Mouse (Mus musculus) heart, postnatal 0 days (tissue): Measurements from ENCODE around the gene Gprc5b. TPM values are rescaled to one million over a fixed set of nuclear protein-coding genes. Genes with fewer than 3 reads are reported as not detected.

Source experiments
- ATAC-seq: fragments of 200-750 bp; cut with Nextera tagmentation; 2 replicates; pipeline ENCODE4 v1.8.0; 2017; ENCODE audit warnings: low read depth, moderate number of reproducible peaks, moderate library complexity; ENCODE audit not compliant: insufficient read depth
- DNase-seq: peaks from one replicate; pipeline ENCODE4 v3.0.0-alpha.2; 2016; ENCODE audit warnings: low spot score
- H3K27ac ChIP-seq: fragments of 300-500 bp; sonication (generic); 2 replicates; pipeline ENCODE4 v1.5.1; 2014; ENCODE audit warnings: low read depth, mild to moderate bottlenecking
- H3K27me3 ChIP-seq: fragments of 300-500 bp; sonication (generic); 2 replicates; pipeline ENCODE4 v1.6.1; 2014; ENCODE audit warnings: low read length, mixed read lengths; ENCODE audit not compliant: control insufficient read depth, insufficient read depth
- H3K36me3 ChIP-seq: fragments of 300-500 bp; sonication (generic); replicated peaks from 2 replicates; pipeline ENCODE4 v1.6.1; 2014; ENCODE audit warnings: low read length, mixed read lengths; ENCODE audit not compliant: control insufficient read depth, insufficient read depth
- H3K4me1 ChIP-seq: fragments of 300-500 bp; sonication (generic); 2 replicates; pipeline ENCODE4 v1.6.1; 2014; ENCODE audit warnings: antibody characterized with exemption; ENCODE audit not compliant: control insufficient read depth, insufficient read depth
- H3K4me2 ChIP-seq: fragments of 300-500 bp; sonication (generic); 2 replicates; pipeline ENCODE4 v1.6.1; 2014; ENCODE audit warnings: low read depth, mild to moderate bottlenecking, low read length, moderate library complexity
- H3K4me3 ChIP-seq: fragments of 300-500 bp; sonication (generic); 2 replicates; pipeline ENCODE4 v1.5.1; 2014; ENCODE audit warnings: low read depth, low read length
- H3K9ac ChIP-seq: fragments of 300-500 bp; sonication (generic); replicated peaks from 2 replicates; pipeline ENCODE4 v1.6.1; 2014; ENCODE audit warnings: low read depth, low read length, mixed read lengths
- H3K9me3 ChIP-seq: fragments of 300-500 bp; sonication (generic); replicated peaks from 2 replicates; pipeline ENCODE4 v1.6.1; 2016; ENCODE audit warnings: low read length; ENCODE audit not compliant: control insufficient read depth
- CTCF ChIP-seq: IDR thresholded peaks from 2 replicates; pipeline ENCODE4 v1.5.1; 2016; ENCODE audit warnings: antibody characterized with exemption, control low read depth, low read depth
- EP300 ChIP-seq: IDR thresholded peaks from 2 replicates; pipeline ENCODE4 v1.6.1; 2016; ENCODE audit warnings: antibody characterized with exemption, low read depth
- WGBS: fragments of 180-500 bp; shearing (Covaris S2); extraction: QIAGEN DNeasy Blood & Tissue Kit; methylation state at CpG from one replicate; pipeline ENCODE4 v1.1.7; 2014; 5-methylcytosine and 5-hydroxymethylcytosine counted together
- polyA plus RNA-seq: library from polyadenylated mRNA; unstranded; fragments of >200 nt; fragmentation: Nextera tagmentation; extraction: Ambion mirVana; gene quantifications from 2 replicates; pipeline ENCODE4 v1.2.1, GENCODE M21; 2015
- total RNA-seq: library from RNA; depleted of rRNA; stranded (reverse); fragments of >200 nt; gene quantifications from 2 replicates; pipeline ENCODE4 v1.2.3, GENCODE M21; 2014; ENCODE audit warnings: low replicate concordance

Gprc5b gene
- total and polyA plus RNA-seq, 2 experiments from 2014 or later = 3.9 to 39.7 TPM

- Histone ChIP-seq H3K9me3 (no peaks in the 10 kb centered on the region), H3K9ac (no peak overlapping the region), H3K36me3 (no peaks in the 10 kb centered on the region), H3K27me3 (no peaks in the 10 kb centered on the region), H3K4me2 (no peak overlapping the region), H3K27ac (no peak overlapping the region), H3K4me3 (no peak overlapping the region), H3K4me1 (peaks cover 8% of the 10 kb centered on the region)
- TF ChIP-seq EP300 (no peak), CTCF (no peak)
- DNase-seq = no peak
- ATAC-seq = no peak
- 74% methylated on average over 2 of the region's 2 CpGs for WGBS
These were observed 46.2 kb downstream of the Gprc5b start for GRCm38 (mm10) chr7:118948677-118949282.

GRCm38 (mm10) chr7:118947241-118947640, 47.8 kb downstream of the Gprc5b start:
- Histone ChIP-seq H3K27me3 (no peaks in the 10 kb centered on the region), H3K36me3 (no peaks in the 10 kb centered on the region), H3K4me2 (no peak overlapping the region), H3K9me3 (no peaks in the 10 kb centered on the region), H3K9ac (no peak overlapping the region), H3K4me1 (peaks cover 8% of the 10 kb centered on the region), H3K27ac (no peak overlapping the region), H3K4me3 (no peak overlapping the region)
- no peak for TF ChIP-seq EP300
- TF ChIP-seq CTCF = no peak
- DNase-seq (no peak), ATAC-seq (no peak)
- 57% methylated on average over 3 of the region's 3 CpGs for WGBS

- Histone ChIP-seq H3K27me3 (no peaks in the 10 kb centered on the region), H3K9ac (no peak overlapping the region), H3K4me1 (peaks cover 3% of the 10 kb centered on the region), H3K27ac (no peak overlapping the region), H3K4me2 (no peak overlapping the region), H3K9me3 (no peaks in the 10 kb centered on the region), H3K4me3 (no peak overlapping the region), H3K36me3 (no peaks in the 10 kb centered on the region)
- 30% methylated on average over 2 of the region's 2 CpGs for WGBS
- DNase-seq (no peak), ATAC-seq (no peak)
- TF ChIP-seq EP300 = no peak
- TF ChIP-seq CTCF = no peak
These were observed 50.1 kb downstream of the Gprc5b start for GRCm38 (mm10) chr7:118944884-118945283.

GRCm38 (mm10) chr7:118943170-118943569, 51.8 kb downstream of the Gprc5b start:
- Histone ChIP-seq H3K4me2 (no peak overlapping the region), H3K4me1 (no peaks in the 10 kb centered on the region), H3K27ac (no peak overlapping the region), H3K4me3 (no peak overlapping the region), H3K9ac (no peak overlapping the region), H3K36me3 (no peaks in the 10 kb centered on the region), H3K27me3 (no peaks in the 10 kb centered on the region), H3K9me3 (no peaks in the 10 kb centered on the region)
- no peak for ATAC-seq
- WGBS = 53% methylated on average over 7 of the region's 7 CpGs
- DNase-seq = no peak
- no peak for TF ChIP-seq CTCF
- TF ChIP-seq EP300 = no peak

- H3K27me3 ChIP-seq = no peaks in the 10 kb centered on the region
- H3K36me3 ChIP-seq = no peaks in the 10 kb centered on the region
- no peak overlapping the region for H3K27ac ChIP-seq
- H3K4me3 ChIP-seq = no peak overlapping the region
- no peak overlapping the region for H3K9ac ChIP-seq
- 74% methylated on average over 3 of the region's 3 CpGs for WGBS
- H3K9me3 ChIP-seq = no peaks in the 10 kb centered on the region
- H3K4me2 ChIP-seq = no peak overlapping the region
- ATAC-seq = no peak
- no peaks in the 10 kb centered on the region for H3K4me1 ChIP-seq
- DNase-seq = no peak
- no peak for TF ChIP-seq CTCF
These were observed 52.7 kb downstream of the Gprc5b start for GRCm38 (mm10) chr7:118942297-118942696.
